Mouse (Mus musculus): ENCODE results near the gene Clpsl2. TPM values are rescaled to one million over a fixed set of nuclear protein-coding genes. Genes with fewer than 3 reads are reported as not detected.

Clpsl2 gene
- total and polyA plus RNA-seq, 2 experiments from 2014 or later, result not detected

GRCm38 (mm10) chr17:28515431-28516341, 33.5 kb upstream of the Clpsl2 start:
- H3K9ac ChIP-seq, result no peak overlapping the region
- TF ChIP-seq CTCF (IDR thresholded peaks at IDR 0.05; ENCODE audit: low read depth), result no peak
- ATAC-seq, result no peak
- H3K9me3 ChIP-seq (ENCODE audit: low read length), result no peaks in the 10 kb centered on the region
- H3K4me3 ChIP-seq (ENCODE audit: low read depth, low read length), result no peak overlapping the region
- no peak overlapping the region for H3K4me2 ChIP-seq (ENCODE audit: low read depth)
- 69% methylated on average over 10 of the region's 10 CpGs for WGBS
- H3K36me3 ChIP-seq (ENCODE audit: insufficient read depth), result no peaks in the 10 kb centered on the region
- H3K27ac ChIP-seq (ENCODE audit: low read depth, low read length), result no peak overlapping the region
- peaks cover 6% of the 10 kb centered on the region; the same call in 1 of the 2 replicates for H3K4me1 ChIP-seq (ENCODE audit: insufficient read depth)
- no peak for DNase-seq
- H3K27me3 ChIP-seq (ENCODE audit: insufficient read depth, low read length), result no peaks in the 10 kb centered on the region

DNA sequence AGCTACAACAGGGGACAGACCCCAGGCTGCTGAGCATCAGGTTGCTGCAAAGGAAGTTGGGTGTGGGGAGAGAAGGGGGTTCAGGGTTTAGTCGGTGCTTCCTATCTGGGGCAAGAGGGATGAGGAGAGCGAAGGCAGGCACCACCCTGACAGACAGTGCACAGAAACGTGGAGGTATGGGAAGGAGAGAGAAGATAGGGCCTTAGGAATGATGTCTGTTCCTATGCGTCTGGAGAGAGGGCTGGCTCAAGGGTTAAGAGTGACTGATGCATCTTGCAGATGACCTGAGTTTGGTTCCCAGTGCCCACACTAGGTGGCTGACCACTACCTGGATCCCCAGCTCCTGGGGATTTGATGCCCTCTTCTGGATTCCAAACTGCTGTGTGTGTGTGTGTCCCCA, 32.3 kb upstream of the Clpsl2 start:
- ATAC-seq (no peak), DNase-seq (no peak)
- no peaks in the 10 kb centered on the region for H3K9me3 ChIP-seq (ENCODE audit: low read length)
- peak; percentile 7; the same call in 1 of the 2 replicates for TF ChIP-seq CTCF (IDR thresholded peaks at IDR 0.05; ENCODE audit: low read depth)
- no peaks in the 10 kb centered on the region for H3K36me3 ChIP-seq (ENCODE audit: insufficient read depth)
- H3K4me2 ChIP-seq (ENCODE audit: low read depth), result peak overlapping the region; percentile 96
- WGBS, result 77% methylated on average over 4 of the region's 4 CpGs
- H3K4me3 ChIP-seq (ENCODE audit: low read depth, low read length), result 0 out of 2 replicates have a peak overlapping the region, but pooled peaks have one; percentile 52
- peaks cover 7% of the 10 kb centered on the region; the same call in 1 of the 2 replicates for H3K4me1 ChIP-seq (ENCODE audit: insufficient read depth)
- no peaks in the 10 kb centered on the region for H3K27me3 ChIP-seq (ENCODE audit: insufficient read depth, low read length)
- H3K27ac ChIP-seq (ENCODE audit: low read depth, low read length), result no peak overlapping the region
- no peak overlapping the region for H3K9ac ChIP-seq

DNA sequence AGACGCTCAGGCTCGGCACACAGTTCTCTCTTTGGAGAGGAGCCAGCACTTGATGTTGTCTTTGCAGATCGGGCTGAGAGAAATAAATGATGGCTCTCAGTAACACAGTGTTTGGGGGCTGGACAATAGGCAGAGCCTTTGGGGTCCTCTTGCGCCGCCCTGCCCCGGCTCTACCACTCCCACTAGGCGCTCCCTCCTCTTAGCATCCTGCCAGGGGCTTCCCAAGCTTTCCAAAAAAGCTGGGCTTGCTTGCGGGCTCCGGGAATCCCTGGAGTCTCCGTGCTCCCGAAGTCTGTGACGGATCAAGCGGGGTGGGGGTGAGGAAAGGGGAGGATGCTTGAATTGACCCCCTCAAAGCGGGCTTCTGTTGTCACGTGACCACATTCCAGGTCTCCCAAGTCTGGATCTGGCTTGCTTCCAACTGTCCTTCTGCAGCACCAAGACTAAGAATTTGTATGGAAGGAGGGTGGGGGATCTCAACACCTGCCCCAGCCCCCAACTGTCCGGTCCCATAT, 31.7 kb upstream of the Clpsl2 start, which contains the start of gene Fkbp5:
Fkbp5 (minus strand) TSS at position 87 of the 515 bp plus-strand sequence.
- Histone ChIP-seq H3K27ac (ENCODE audit: low read depth, low read length) (peak within 1 kb of the TSS; percentile 73), H3K27me3 (ENCODE audit: insufficient read depth, low read length) (no peaks in the 10 kb centered on the region), H3K9ac (peak within 1 kb of the TSS; percentile 75), H3K36me3 (ENCODE audit: insufficient read depth) (no peaks in the 10 kb centered on the region), H3K9me3 (ENCODE audit: low read length) (no peaks in the 10 kb centered on the region), H3K4me3 (ENCODE audit: low read depth, low read length) (peak within 1 kb of the TSS; percentile 52), H3K4me2 (ENCODE audit: low read depth) (peak within 1 kb of the TSS; percentile 96), H3K4me1 (ENCODE audit: insufficient read depth) (peaks cover 11% of the 10 kb centered on the region; the same call in 1 of the 2 replicates)
- WGBS, result 2% methylated on average over 16 of the region's 16 CpGs
- no peak for TF ChIP-seq CTCF (IDR thresholded peaks at IDR 0.05; ENCODE audit: low read depth)
- ATAC-seq (peak; percentile 19; the same call in 1 of the 2 replicates), DNase-seq (peak; percentile 80)

DNA sequence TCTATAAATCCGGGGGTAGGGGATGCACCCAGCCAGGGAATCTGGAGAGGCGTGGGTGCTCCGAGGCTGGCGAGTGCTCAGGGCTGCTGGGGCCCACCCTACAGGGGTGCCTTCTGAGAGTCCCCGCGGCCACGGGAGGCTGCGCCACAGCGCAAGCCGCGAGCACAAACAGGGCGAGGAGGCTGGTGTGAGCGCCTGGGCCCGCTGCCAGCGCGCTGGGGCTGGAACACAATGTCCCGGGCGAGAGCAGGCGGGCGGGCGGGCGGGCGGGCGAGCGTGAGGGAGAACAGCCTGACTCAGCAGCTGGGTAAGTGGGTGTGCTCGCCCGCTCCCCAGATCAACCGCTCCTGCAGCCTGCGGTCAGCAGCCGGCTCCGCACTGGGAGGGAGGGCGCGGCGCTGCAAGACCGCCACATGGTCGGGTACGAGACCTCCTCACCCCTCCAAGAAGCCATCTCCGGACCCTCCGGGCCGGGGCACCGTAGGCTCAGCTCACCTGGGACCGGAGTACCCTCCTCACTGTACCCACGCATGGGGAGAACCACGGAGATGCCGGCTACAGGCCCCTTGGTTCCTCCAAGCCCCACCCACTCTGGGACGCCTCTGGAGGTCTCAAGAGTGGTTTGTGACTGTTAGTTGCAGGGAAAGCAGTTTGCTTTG, 31.1 kb upstream of the Clpsl2 start:
- Histone ChIP-seq H3K9ac (peak overlapping the region; percentile 75), H3K4me3 (ENCODE audit: low read depth, low read length) (peak overlapping the region; percentile 52), H3K27ac (ENCODE audit: low read depth, low read length) (peak overlapping the region; percentile 73), H3K9me3 (ENCODE audit: low read length) (no peaks in the 10 kb centered on the region), H3K27me3 (ENCODE audit: insufficient read depth, low read length) (no peaks in the 10 kb centered on the region), H3K4me1 (ENCODE audit: insufficient read depth) (peaks cover 11% of the 10 kb centered on the region; the same call in 1 of the 2 replicates), H3K4me2 (ENCODE audit: low read depth) (peak overlapping the region; percentile 96), H3K36me3 (ENCODE audit: insufficient read depth) (no peaks in the 10 kb centered on the region)
- DNase-seq, result peak; percentile 50
- TF ChIP-seq CTCF (IDR thresholded peaks at IDR 0.05; ENCODE audit: low read depth), result no peak
- WGBS, result 2% methylated on average over 36 of the region's 46 CpGs
- ATAC-seq, result peak; percentile 59

GRCm38 (mm10) chr17:28518615-28519071, 30.6 kb upstream of the Clpsl2 start:
- H3K4me1 ChIP-seq (ENCODE audit: insufficient read depth), result peaks cover 11% of the 10 kb centered on the region; the same call in 1 of the 2 replicates
- H3K9ac ChIP-seq, result peak overlapping the region; percentile 75
- ATAC-seq (no peak), DNase-seq (no peak)
- peak overlapping the region; percentile 52 for H3K4me3 ChIP-seq (ENCODE audit: low read depth, low read length)
- peak overlapping the region; percentile 96 for H3K4me2 ChIP-seq (ENCODE audit: low read depth)
- H3K27ac ChIP-seq (ENCODE audit: low read depth, low read length), result peak overlapping the region; percentile 73
- WGBS, result 27% methylated on average over 8 of the region's 8 CpGs
- no peaks in the 10 kb centered on the region for H3K27me3 ChIP-seq (ENCODE audit: insufficient read depth, low read length)
- H3K9me3 ChIP-seq (ENCODE audit: low read length), result no peaks in the 10 kb centered on the region
- TF ChIP-seq CTCF (IDR thresholded peaks at IDR 0.05; ENCODE audit: low read depth), result no peak
- no peaks in the 10 kb centered on the region for H3K36me3 ChIP-seq (ENCODE audit: insufficient read depth)

GRCm38 (mm10) chr17:28519827-28520226, 29.4 kb upstream of the Clpsl2 start:
- 91% methylated on average over 3 of the region's 3 CpGs for WGBS
- peak; percentile 42 for TF ChIP-seq CTCF (IDR thresholded peaks at IDR 0.05; ENCODE audit: low read depth)
- no peak overlapping the region for H3K4me2 ChIP-seq (ENCODE audit: low read depth)
- no peak overlapping the region for H3K4me3 ChIP-seq (ENCODE audit: low read depth, low read length)
- no peaks in the 10 kb centered on the region for H3K9me3 ChIP-seq (ENCODE audit: low read length)
- no peaks in the 10 kb centered on the region for H3K27me3 ChIP-seq (ENCODE audit: insufficient read depth, low read length)
- H3K4me1 ChIP-seq (ENCODE audit: insufficient read depth), result peaks cover 11% of the 10 kb centered on the region; the same call in 1 of the 2 replicates
- DNase-seq (no peak), ATAC-seq (no peak)
- H3K27ac ChIP-seq (ENCODE audit: low read depth, low read length), result no peak overlapping the region
- no peaks in the 10 kb centered on the region for H3K36me3 ChIP-seq (ENCODE audit: insufficient read depth)
- no peak overlapping the region for H3K9ac ChIP-seq
